Mouse (Mus musculus): ENCODE results near the gene Nfia. TPM values are rescaled to one million over a fixed set of nuclear protein-coding genes. Genes with fewer than 3 reads are reported as not detected.

Gene Nfia
- polyA plus RNA-seq, 1 experiment from 2014 or later = 28.6 TPM

- Histone ChIP-seq H3K27ac (replicated peaks) (no peak overlapping the region), H3K9ac (replicated peaks) (no peak overlapping the region), H3K4me1 (no peaks in the 10 kb centered on the region), H3K36me3 (no peaks in the 10 kb centered on the region), H3K27me3 (peaks cover 49% of the 10 kb centered on the region), H3K4me3 (no peak overlapping the region), H3K4me2 (replicated peaks) (no peak overlapping the region), H3K9me3 (no peaks in the 10 kb centered on the region)
- WGBS = 90% methylated on average over 3 of the region's 3 CpGs
- ATAC-seq (ENCODE audit: low FRiP score, low read depth) = no peak
Observed at GRCm38 (mm10) chr4:97850991-97851390, 78.5 kb downstream of the Nfia start.

GRCm38 (mm10) chr4:97851698-97852097 is 79.2 kb downstream of the Nfia start:
- WGBS = 61% methylated on average over 5 of the region's 5 CpGs
- peaks cover 42% of the 10 kb centered on the region for H3K27me3 ChIP-seq
- no peaks in the 10 kb centered on the region for H3K9me3 ChIP-seq
- H3K27ac ChIP-seq (replicated peaks) = no peak overlapping the region
- no peak overlapping the region for H3K4me2 ChIP-seq (replicated peaks)
- H3K36me3 ChIP-seq = no peaks in the 10 kb centered on the region
- H3K9ac ChIP-seq (replicated peaks) = no peak overlapping the region
- no peak for ATAC-seq (ENCODE audit: low FRiP score, low read depth)
- no peak overlapping the region for H3K4me3 ChIP-seq
- H3K4me1 ChIP-seq = no peaks in the 10 kb centered on the region

DNA sequence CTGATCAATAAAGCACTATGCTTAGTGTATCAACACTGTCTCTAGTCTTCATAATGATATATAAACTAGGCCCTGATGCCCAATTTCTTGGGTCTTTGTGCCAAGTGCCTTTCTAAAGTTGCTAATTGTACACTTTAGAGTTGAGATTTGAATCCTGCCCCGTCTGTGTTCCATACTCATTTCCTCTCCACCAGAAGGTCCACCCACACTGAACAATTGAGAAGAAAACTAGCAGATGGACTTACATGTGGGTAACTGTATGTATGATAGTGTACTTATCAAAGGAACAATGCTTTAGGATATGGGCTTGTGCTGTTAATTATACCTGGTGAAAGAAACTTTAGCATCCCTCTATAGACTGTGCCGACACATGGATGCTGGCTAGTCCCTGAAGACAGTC is 80.1 kb downstream of the Nfia start:
- peaks cover 37% of the 10 kb centered on the region for H3K27me3 ChIP-seq
- H3K9me3 ChIP-seq = no peaks in the 10 kb centered on the region
- H3K9ac ChIP-seq (replicated peaks) = no peak overlapping the region
- H3K27ac ChIP-seq (replicated peaks) = no peak overlapping the region
- H3K36me3 ChIP-seq = no peaks in the 10 kb centered on the region
- no peak overlapping the region for H3K4me2 ChIP-seq (replicated peaks)
- ATAC-seq (ENCODE audit: low FRiP score, low read depth) = no peak
- 98% methylated on average over 2 of the region's 2 CpGs for WGBS
- no peak overlapping the region for H3K4me3 ChIP-seq
- H3K4me1 ChIP-seq = no peaks in the 10 kb centered on the region

DNA sequence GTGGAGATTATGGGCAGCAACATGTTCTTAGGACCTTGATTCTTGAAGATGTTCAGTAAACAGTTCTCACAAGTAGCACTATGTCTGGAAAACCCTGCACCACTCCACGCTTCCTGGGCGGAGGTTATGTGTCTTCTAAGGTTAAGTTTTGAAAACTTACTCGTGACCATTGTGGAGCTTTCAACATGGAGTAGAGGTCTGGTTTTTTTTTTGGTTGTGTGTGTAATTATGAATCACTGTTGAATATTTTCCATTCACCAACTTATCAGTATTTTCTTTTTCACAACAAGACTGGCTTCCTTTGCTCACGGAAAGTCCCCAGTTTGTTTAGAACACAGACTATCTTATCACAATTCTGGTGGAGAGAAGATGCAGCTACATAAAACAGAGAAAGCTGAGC is 82.2 kb downstream of the Nfia start:
- peaks cover 24% of the 10 kb centered on the region for H3K27me3 ChIP-seq
- no peak for ATAC-seq (ENCODE audit: low FRiP score, low read depth)
- no peaks in the 10 kb centered on the region; the same call in 1 of the 2 replicates for H3K4me1 ChIP-seq
- H3K36me3 ChIP-seq = no peaks in the 10 kb centered on the region
- H3K9ac ChIP-seq (replicated peaks) = no peak overlapping the region
- H3K27ac ChIP-seq (replicated peaks) = no peak overlapping the region
- no peak overlapping the region for H3K4me3 ChIP-seq
- WGBS = 83% methylated on average over 4 of the region's 4 CpGs
- H3K4me2 ChIP-seq (replicated peaks) = no peak overlapping the region
- H3K9me3 ChIP-seq = no peaks in the 10 kb centered on the region

- H3K4me3 ChIP-seq = no peak overlapping the region
- H3K27ac ChIP-seq (replicated peaks) = no peak overlapping the region
- H3K4me2 ChIP-seq (replicated peaks) = no peak overlapping the region
- WGBS = 94% methylated on average over 8 of the region's 8 CpGs
- peaks cover 18% of the 10 kb centered on the region for H3K27me3 ChIP-seq
- H3K9ac ChIP-seq (replicated peaks) = no peak overlapping the region
- no peaks in the 10 kb centered on the region for H3K9me3 ChIP-seq
- no peak for ATAC-seq (ENCODE audit: low FRiP score, low read depth)
- no peaks in the 10 kb centered on the region for H3K36me3 ChIP-seq
- no peaks in the 10 kb centered on the region; the same call in 1 of the 2 replicates for H3K4me1 ChIP-seq
Observed at GRCm38 (mm10) chr4:97855712-97856420, 83.3 kb downstream of the Nfia start.

DNA sequence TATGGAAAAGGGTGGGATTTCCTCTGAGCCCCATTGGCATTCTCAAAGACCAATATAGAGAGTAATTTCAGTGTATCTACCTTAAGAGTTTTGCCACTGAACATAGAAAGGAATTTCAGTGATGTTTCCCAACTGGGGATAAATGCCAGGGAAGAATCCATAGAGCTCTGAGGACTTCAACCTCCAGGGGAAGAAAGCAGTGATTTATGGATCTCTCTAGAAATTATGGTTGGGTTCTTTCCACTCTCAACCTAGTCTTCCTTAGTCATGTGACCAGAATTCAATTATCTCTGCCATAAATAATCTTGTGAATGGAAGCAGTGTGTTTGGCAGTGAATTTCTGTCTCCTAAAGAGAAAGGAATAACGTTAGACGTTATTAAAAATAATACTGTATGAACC is 85.0 kb downstream of the Nfia start:
- Histone ChIP-seq H3K27ac (replicated peaks) (no peak overlapping the region), H3K9me3 (no peaks in the 10 kb centered on the region), H3K4me1 (no peaks in the 10 kb centered on the region; the same call in 1 of the 2 replicates), H3K4me3 (no peak overlapping the region), H3K4me2 (replicated peaks) (no peak overlapping the region), H3K9ac (replicated peaks) (no peak overlapping the region), H3K27me3 (peaks cover 14% of the 10 kb centered on the region), H3K36me3 (no peaks in the 10 kb centered on the region)
- no peak for ATAC-seq (ENCODE audit: low FRiP score, low read depth)
- 97% methylated on average over 2 of the region's 2 CpGs for WGBS

DNA sequence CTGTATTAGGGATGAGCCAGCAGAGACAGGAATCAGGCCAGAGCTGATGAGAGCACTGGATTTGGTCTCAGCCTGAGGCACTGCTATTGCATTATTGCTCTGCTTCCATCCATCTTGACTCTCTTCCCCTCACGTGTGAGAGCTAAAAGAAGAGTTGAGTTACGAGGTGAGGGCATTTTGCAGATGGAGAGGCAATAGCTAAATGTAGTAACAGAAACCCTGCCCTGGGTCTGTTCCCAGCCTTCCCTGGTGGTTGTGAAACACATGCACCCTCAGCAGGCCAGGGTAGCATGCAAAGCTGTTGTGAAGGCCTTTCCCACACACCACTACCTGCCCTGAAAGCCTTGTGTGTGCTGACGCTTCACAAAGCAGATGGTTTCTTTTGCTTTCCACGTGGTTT is 86.9 kb downstream of the Nfia start:
- H3K9me3 ChIP-seq = no peaks in the 10 kb centered on the region
- ATAC-seq (ENCODE audit: low FRiP score, low read depth) = no peak
- H3K36me3 ChIP-seq = no peaks in the 10 kb centered on the region
- H3K9ac ChIP-seq (replicated peaks) = no peak overlapping the region
- no peak overlapping the region for H3K4me2 ChIP-seq (replicated peaks)
- no peaks in the 10 kb centered on the region; the same call in 1 of the 2 replicates for H3K4me1 ChIP-seq
- H3K27me3 ChIP-seq = peaks cover 10% of the 10 kb centered on the region
- no peak overlapping the region for H3K4me3 ChIP-seq
- WGBS = 75% methylated on average over 4 of the region's 4 CpGs
- no peak overlapping the region for H3K27ac ChIP-seq (replicated peaks)

DNA sequence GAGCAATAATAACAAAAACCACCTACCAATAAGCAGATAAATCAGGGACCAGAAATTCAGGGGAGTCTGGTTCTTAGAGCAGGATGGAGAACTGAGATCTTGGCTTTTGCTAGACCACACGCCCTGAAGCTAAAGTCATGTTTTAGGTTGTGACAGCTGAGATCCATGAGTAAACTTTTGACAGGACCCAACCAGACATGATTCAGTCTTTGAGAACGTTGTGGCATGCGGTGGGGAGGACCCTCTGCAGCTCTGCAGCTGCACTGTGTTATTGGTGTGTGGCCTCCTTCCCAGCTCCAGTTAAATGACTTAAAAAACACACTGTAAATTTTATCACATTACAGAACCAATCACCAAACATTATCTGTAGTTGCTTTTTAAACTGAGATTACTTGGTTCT is 87.8 kb downstream of the Nfia start:
- Histone ChIP-seq H3K4me3 (no peak overlapping the region), H3K27ac (replicated peaks) (no peak overlapping the region), H3K9ac (replicated peaks) (no peak overlapping the region), H3K27me3 (peaks cover 8% of the 10 kb centered on the region), H3K4me1 (peaks cover 4% of the 10 kb centered on the region), H3K36me3 (no peaks in the 10 kb centered on the region), H3K9me3 (no peaks in the 10 kb centered on the region), H3K4me2 (replicated peaks) (no peak overlapping the region)
- no peak for ATAC-seq (ENCODE audit: low FRiP score, low read depth)
- 70% methylated on average over 3 of the region's 3 CpGs for WGBS

DNA sequence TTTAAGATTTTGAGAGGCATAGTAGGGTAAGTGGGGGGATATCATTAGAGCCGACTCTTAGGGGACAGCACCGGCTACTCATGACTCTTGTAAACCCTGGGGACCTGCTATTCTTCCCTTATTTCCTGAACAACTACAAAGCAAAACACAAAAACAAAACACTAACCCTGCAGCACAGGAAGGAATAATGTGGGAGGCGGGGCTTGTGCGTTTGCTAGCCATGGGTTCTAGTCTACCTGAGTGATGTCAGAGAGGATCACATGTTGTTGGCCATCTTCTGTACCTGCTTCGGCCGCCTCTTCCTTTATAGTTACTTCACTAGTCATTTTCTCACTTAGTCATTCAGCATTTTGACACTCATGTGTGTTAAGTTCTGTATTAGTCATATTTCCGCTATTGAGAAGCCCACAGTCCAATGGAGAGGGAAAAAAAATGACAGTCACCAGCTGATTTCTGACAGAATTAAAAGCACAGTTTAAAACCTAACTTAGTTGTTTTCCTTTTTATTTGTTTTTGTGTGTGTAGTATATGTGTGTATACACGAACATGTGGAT is 88.3 kb downstream of the Nfia start:
- Histone ChIP-seq H3K9ac (replicated peaks) (no peak overlapping the region), H3K27ac (replicated peaks) (no peak overlapping the region), H3K4me1 (peaks cover 7% of the 10 kb centered on the region), H3K27me3 (peaks cover 4% of the 10 kb centered on the region; the same call in 1 of the 2 replicates), H3K4me2 (replicated peaks) (no peak overlapping the region), H3K36me3 (no peaks in the 10 kb centered on the region), H3K4me3 (no peak overlapping the region), H3K9me3 (no peaks in the 10 kb centered on the region)
- 94% methylated on average over 8 of the region's 8 CpGs for WGBS
- ATAC-seq (ENCODE audit: low FRiP score, low read depth) = no peak

GRCm38 (mm10) chr4:97862379-97862778 is 89.8 kb downstream of the Nfia start:
- H3K4me1 ChIP-seq = peaks cover 10% of the 10 kb centered on the region
- H3K36me3 ChIP-seq = no peaks in the 10 kb centered on the region
- 92% methylated on average over 6 of the region's 6 CpGs for WGBS
- H3K27me3 ChIP-seq = peaks cover 2% of the 10 kb centered on the region; the same call in 1 of the 2 replicates
- no peaks in the 10 kb centered on the region for H3K9me3 ChIP-seq
- no peak overlapping the region for H3K4me3 ChIP-seq
- H3K9ac ChIP-seq (replicated peaks) = no peak overlapping the region
- no peak for ATAC-seq (ENCODE audit: low FRiP score, low read depth)
- H3K4me2 ChIP-seq (replicated peaks) = no peak overlapping the region
- no peak overlapping the region for H3K27ac ChIP-seq (replicated peaks)

GRCm38 (mm10) chr4:97864276-97864675 is 91.7 kb downstream of the Nfia start:
- Histone ChIP-seq H3K4me1 (peaks cover 22% of the 10 kb centered on the region), H3K27me3 (no peaks in the 10 kb centered on the region), H3K27ac (replicated peaks) (no peak overlapping the region), H3K9ac (replicated peaks) (no peak overlapping the region), H3K4me2 (replicated peaks) (no peak overlapping the region), H3K36me3 (no peaks in the 10 kb centered on the region), H3K4me3 (no peak overlapping the region), H3K9me3 (no peaks in the 10 kb centered on the region)
- no peak for ATAC-seq (ENCODE audit: low FRiP score, low read depth)
- WGBS = 96% methylated on average over 2 of the region's 2 CpGs

DNA sequence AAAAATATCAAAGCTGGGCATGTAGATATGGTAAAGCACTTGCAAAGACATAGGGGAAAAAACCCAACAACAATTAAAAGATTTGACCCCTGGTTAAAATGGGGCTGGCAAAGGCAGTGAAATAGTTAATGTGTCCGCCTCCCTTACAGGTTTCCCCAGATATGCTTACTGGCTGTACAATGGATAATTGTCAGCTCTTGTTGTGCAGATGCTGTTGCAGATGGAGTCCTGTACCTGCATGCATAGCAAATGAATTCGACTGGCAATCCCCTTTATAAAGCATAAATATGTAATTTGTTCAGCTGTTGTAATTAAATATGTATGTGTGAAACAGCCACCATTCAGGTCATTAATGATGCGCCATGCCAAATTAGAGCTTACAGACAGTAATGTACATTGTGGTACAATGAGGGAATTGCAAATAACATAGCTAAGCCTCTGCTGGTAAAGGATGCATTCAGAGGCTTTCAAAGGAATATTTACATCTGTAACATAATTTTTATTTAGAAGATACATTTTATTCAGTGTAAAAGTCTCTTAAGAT is 92.9 kb downstream of the Nfia start:
- peak; percentile 65; the same call in 1 of the 2 replicates for ATAC-seq (ENCODE audit: low FRiP score, low read depth)
- Histone ChIP-seq H3K9me3 (no peaks in the 10 kb centered on the region), H3K27me3 (no peaks in the 10 kb centered on the region), H3K4me2 (replicated peaks) (no peak overlapping the region), H3K27ac (replicated peaks) (no peak overlapping the region), H3K4me1 (peaks cover 27% of the 10 kb centered on the region), H3K4me3 (no peak overlapping the region), H3K36me3 (no peaks in the 10 kb centered on the region), H3K9ac (replicated peaks) (no peak overlapping the region)
- WGBS = 61% methylated on average over 3 of the region's 3 CpGs
